Mouse (Mus musculus): ENCODE results near the gene Lclat1.

GRCm38 (mm10) chr17:73112601-73113000, 4.8 kb downstream of the Lclat1 start:
- no peak for TF ChIP-seq USF2 (IDR thresholded peaks at IDR 0.05; ENCODE audit: borderline replicate concordance in 1 of 2, insufficient read depth in 1 of 2, low read depth in 1 of 2, low read length in 2 of 2)
- no peak for TF ChIP-seq ZC3H11A (IDR thresholded peaks at IDR 0.05; ENCODE audit: low read depth, low read length)
- TF ChIP-seq CTCF (IDR thresholded peaks at IDR 0.05 in 2 of 3, conservative IDR thresholded peaks at IDR 0.05 in 1 of 3; ENCODE audit: control insufficient read depth in 1 of 3, insufficient read depth in 1 of 3, low read depth in 2 of 3, low read length in 3 of 3, poor library complexity in 1 of 3, severe bottlenecking in 1 of 3): no peak
- no peak for TF ChIP-seq EP300 (IDR thresholded peaks at IDR 0.05; ENCODE audit: low read depth in 1 of 2, low read length in 2 of 2)
- TF ChIP-seq POLR2AphosphoS5 (IDR thresholded peaks at IDR 0.05; ENCODE audit: borderline replicate concordance, low read depth, low read length): no peak
- no peak for TF ChIP-seq POLR2A (IDR thresholded peaks at IDR 0.05; ENCODE audit: control insufficient read depth in 1 of 2, insufficient read depth in 1 of 2, low read depth in 1 of 2, low read length in 2 of 2, poor library complexity in 1 of 2)
- TF ChIP-seq GABPA (IDR thresholded peaks at IDR 0.05; ENCODE audit: low read depth, low read length): no peak
- TF ChIP-seq MXI1 (IDR thresholded peaks at IDR 0.05; ENCODE audit: low read depth, low read length): no peak
- no peak for TF ChIP-seq ELF1 (IDR thresholded peaks at IDR 0.05; ENCODE audit: low read depth, low read length)
- TF ChIP-seq HCFC1 (IDR thresholded peaks at IDR 0.05; ENCODE audit: low read depth, low read length): no peak
- no peak for TF ChIP-seq MAZ (IDR thresholded peaks at IDR 0.05; ENCODE audit: low read depth, low read length)

Data from MEL (cell line).